ENCODE assay signal across 23 mouse cellular contexts in genomic region chr5:111898482-111898881, GRCm38 (mm10).
DNase-seq lines count a peak whose midpoint lies in the region; ATAC-seq lines count a peak whose summit lies in the region.
"Had no signal": no experiment of that assay in that cellular context is flagged by ENCODE, and none has a peak within 500 bp of the region (broad histone marks: within the 10 kb centered on the region; RNA-seq: fewer than 3 reads in every experiment).

No protein-coding gene starts in this region.

- DNase-seq in neural tube, embryonic 11.5 days (ENCODE audit: low spot score): peak; percentile 42
- DNase-seq in neural tube, embryonic 10.5 days (ENCODE audit: extremely low spot score, low spot score): no peak
- DNase-seq in right cerebral cortex, postnatal 10 days (ENCODE audit: low spot score in 2 of 2): no peak
- DNase-seq in c-Kit-positive CD71-positive TER-119-positive erythroid progenitor cells, embryonic 14.5 days (ENCODE audit: low spot score): no peak
- DNase-seq: adrenal gland, adult 2 months; cerebellum, adult 9-11 months; heart, adult 11 months; kidney, adult 9 months; kidney, postnatal 25 days; lung, adult 18-20 months; lung, postnatal 14 days; right cerebral cortex, adult 18-20 months; spleen, adult 18-20 months; thymus, postnatal 4 days had no signal

- no peak overlapping the region for H3K9ac ChIP-seq in neural tube, embryonic 11.5 days (ENCODE audit: low read length)
- H3K9ac ChIP-seq in forebrain, embryonic 13.5 days: peak overlapping the region; percentile 34
- no peak overlapping the region for H3K9ac ChIP-seq in hindbrain, embryonic 13.5 days
- no peak overlapping the region for H3K9ac ChIP-seq in midbrain, embryonic 15.5 days
- H3K9ac ChIP-seq: heart, embryonic 13.5 days had no signal

- no peak for ATAC-seq in neural tube, embryonic 11.5 days (ENCODE audit: insufficient read depth, low FRiP score, low TSS enrichment)
- no peak for ATAC-seq in forebrain, embryonic 13.5 days
- no peak for ATAC-seq in hindbrain, embryonic 13.5 days (ENCODE audit: low FRiP score)
- no peak for ATAC-seq in midbrain, embryonic 15.5 days (replicated peaks)

- no peak overlapping the region for H3K4me3 ChIP-seq in neural tube, embryonic 11.5 days (ENCODE audit: low read depth, low read length)
- no peak overlapping the region for H3K4me3 ChIP-seq in forebrain, embryonic 13.5 days
- no peak overlapping the region for H3K4me3 ChIP-seq in hindbrain, embryonic 13.5 days
- H3K4me3 ChIP-seq in midbrain, embryonic 15.5 days: no peak overlapping the region
- H3K4me3 ChIP-seq: heart, embryonic 13.5 days; left cerebral cortex, adult 2 months; limb, embryonic 10.5 days; megakaryocyte, embryonic 14.5 days; myocyte had no signal

- H3K4me1 ChIP-seq in neural tube, embryonic 11.5 days (ENCODE audit: control insufficient read depth, insufficient read depth, low read length): peaks cover 23% of the 10 kb centered on the region
- peaks cover 63% of the 10 kb centered on the region for H3K4me1 ChIP-seq in forebrain, embryonic 13.5 days
- peaks cover 59% of the 10 kb centered on the region for H3K4me1 ChIP-seq in hindbrain, embryonic 13.5 days (replicated peaks)
- peaks cover 36% of the 10 kb centered on the region for H3K4me1 ChIP-seq in midbrain, embryonic 15.5 days
- H3K4me1 ChIP-seq: megakaryocyte, embryonic 14.5 days had no signal

- no peaks in the 10 kb centered on the region for H3K9me3 ChIP-seq in neural tube, embryonic 11.5 days (ENCODE audit: control insufficient read depth, low read length)
- H3K9me3 ChIP-seq in forebrain, embryonic 13.5 days (replicated peaks): no peaks in the 10 kb centered on the region
- no peaks in the 10 kb centered on the region for H3K9me3 ChIP-seq in hindbrain, embryonic 13.5 days
- no peaks in the 10 kb centered on the region for H3K9me3 ChIP-seq in midbrain, embryonic 15.5 days
- H3K9me3 ChIP-seq: heart, embryonic 13.5 days; limb, embryonic 10.5 days had no signal

- no peak overlapping the region for H3K4me2 ChIP-seq in neural tube, embryonic 11.5 days (ENCODE audit: low read depth)
- H3K4me2 ChIP-seq in forebrain, embryonic 13.5 days: 0 out of 2 replicates have a peak overlapping the region, but pooled peaks have one; percentile 10
- H3K4me2 ChIP-seq in hindbrain, embryonic 13.5 days: no peak overlapping the region
- H3K4me2 ChIP-seq in midbrain, embryonic 15.5 days: no peak overlapping the region
- H3K4me2 ChIP-seq: heart, embryonic 13.5 days; liver, embryonic 11.5 days had no signal

- H3K27me3 ChIP-seq in neural tube, embryonic 11.5 days (ENCODE audit: control insufficient read depth, insufficient read depth, low read length): no peaks in the 10 kb centered on the region
- peaks cover 3% of the 10 kb centered on the region; the same call in 1 of the 2 replicates for H3K27me3 ChIP-seq in forebrain, embryonic 13.5 days
- H3K27me3 ChIP-seq in hindbrain, embryonic 13.5 days: peaks cover 30% of the 10 kb centered on the region
- H3K27me3 ChIP-seq in midbrain, embryonic 15.5 days (replicated peaks): no peaks in the 10 kb centered on the region; the same call in 1 of the 2 replicates

- 48% methylated on average over 12 of the region's 12 CpGs for WGBS in neural tube, embryonic 11.5 days
- WGBS in forebrain, embryonic 13.5 days: 30% methylated on average over 12 of the region's 12 CpGs
- WGBS in hindbrain, embryonic 13.5 days: 28% methylated on average over 12 of the region's 12 CpGs
- 15% methylated on average over 12 of the region's 12 CpGs for WGBS in midbrain, embryonic 15.5 days

- peak overlapping the region; percentile 76 for H3K27ac ChIP-seq in neural tube, embryonic 11.5 days (ENCODE audit: low read depth, low read length)
- peak overlapping the region; percentile 46 for H3K27ac ChIP-seq in forebrain, embryonic 13.5 days
- H3K27ac ChIP-seq in hindbrain, embryonic 13.5 days: peak overlapping the region; percentile 68
- peak overlapping the region; percentile 13; the same call in 1 of the 2 replicates for H3K27ac ChIP-seq in midbrain, embryonic 15.5 days
- H3K27ac ChIP-seq: heart, embryonic 13.5 days; left cerebral cortex, adult 2 months; limb, embryonic 10.5 days had no signal

- H3K36me3 ChIP-seq in neural tube, embryonic 11.5 days (ENCODE audit: control insufficient read depth, insufficient read depth, low read length): no peaks in the 10 kb centered on the region
- no peaks in the 10 kb centered on the region for H3K36me3 ChIP-seq in forebrain, embryonic 13.5 days (ENCODE audit: poor library complexity, severe bottlenecking)
- no peaks in the 10 kb centered on the region for H3K36me3 ChIP-seq in hindbrain, embryonic 13.5 days
- H3K36me3 ChIP-seq in midbrain, embryonic 15.5 days (replicated peaks): no peaks in the 10 kb centered on the region
- H3K36me3 ChIP-seq: heart, embryonic 13.5 days; limb, embryonic 10.5 days had no signal

Comparison
In these comparisons a context has a peak if more than half of its experiments do, and no peak if none do; other contexts are left out.
1. H3K27ac ChIP-seq: peak in every context shown above with its lines; median percentile 76 in neural tube, embryonic 11.5 days; 68 in hindbrain, embryonic 13.5 days; 46 in forebrain, embryonic 13.5 days; 13 in midbrain, embryonic 15.5 days.